Mouse (Mus musculus) myocyte (in vitro differentiated cells): Measurements from ENCODE around the gene Pdrg1.

Source experiments
- MAX ChIP-seq: IDR thresholded peaks from one replicate; pipeline ENCODE4 v1.6.1; 2011; ENCODE audit warnings: low read depth, mild to moderate bottlenecking, control low read depth
- POLR2AphosphoS2 ChIP-seq: IDR thresholded peaks from one replicate; pipeline ENCODE4 v1.6.1; 2011; ENCODE audit warnings: low read depth, control low read depth; ENCODE audit not compliant: insufficient read length
- USF1 ChIP-seq: IDR thresholded peaks from one replicate; pipeline ENCODE4 v1.6.1; 2011; ENCODE audit warnings: low read depth, mild to moderate bottlenecking, control low read depth, moderate library complexity

DNA sequence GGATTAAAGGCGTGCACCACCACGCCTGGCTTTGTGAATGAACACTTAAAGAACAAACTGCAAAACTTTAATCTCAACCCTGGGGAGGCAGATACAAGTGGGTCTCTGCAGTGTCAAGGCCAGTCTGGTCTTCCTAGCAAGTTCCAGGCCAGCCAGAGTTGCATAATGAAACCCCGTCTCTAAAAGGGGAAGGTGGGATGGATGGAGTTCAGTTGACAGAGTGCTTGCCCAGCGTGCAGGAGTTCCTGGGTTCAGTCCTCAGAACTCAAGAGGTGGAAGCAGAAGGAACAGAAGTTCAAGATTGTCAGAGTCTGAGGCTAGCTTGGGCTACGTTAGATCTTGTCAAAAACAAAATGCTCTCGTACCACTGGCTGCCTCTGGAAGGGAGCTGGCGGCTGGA lies 10.8 kb upstream of the Pdrg1 start:
- TF ChIP-seq MAX (no peak), USF1 (no peak), POLR2AphosphoS2 (no peak)
